Mouse (Mus musculus) NIH3T3 (cell line): ENCODE measurements around the gene Qrfpr.

Experiments used
- DNase-seq: peaks from one replicate; pipeline ENCODE4 v3.0.0-alpha.2; 2012; ENCODE audit warnings: low read depth

Qrfpr gene

GRCm38 (mm10) chr3:36221743-36222682 lies at the start of gene Qrfpr:
Qrfpr (minus strand) TSS chr3:36222313.
- DNase-seq, result no peak

GRCm38 (mm10) chr3:36263873-36264272 lies 41.8 kb upstream of the Qrfpr start:
- no peak for DNase-seq

GRCm38 (mm10) chr3:36263265-36263664 lies 41.2 kb upstream of the Qrfpr start:
- no peak for DNase-seq

GRCm38 (mm10) chr3:36250585-36250984 lies 28.5 kb upstream of the Qrfpr start:
- DNase-seq, result no peak

GRCm38 (mm10) chr3:36248446-36248845 lies 26.3 kb upstream of the Qrfpr start:
- no peak for DNase-seq

- no peak for DNase-seq
Observed at GRCm38 (mm10) chr3:36229941-36230340, 7.8 kb upstream of the Qrfpr start.

GRCm38 (mm10) chr3:36227246-36227645 lies 5.1 kb upstream of the Qrfpr start:
- peak; percentile 44 for DNase-seq

- no peak for DNase-seq
Observed at GRCm38 (mm10) chr3:36223361-36223760, 1.2 kb upstream of the Qrfpr start.

- no peak for DNase-seq
Observed at GRCm38 (mm10) chr3:36212758-36213157, 9.4 kb downstream of the Qrfpr start.

- DNase-seq, result no peak
Observed at GRCm38 (mm10) chr3:36210939-36211338, 11.2 kb downstream of the Qrfpr start.

GRCm38 (mm10) chr3:36209776-36210555 lies 12.1 kb downstream of the Qrfpr start:
- peak; percentile 90 for DNase-seq

- DNase-seq, result no peak
Observed at GRCm38 (mm10) chr3:36207520-36208264, 14.4 kb downstream of the Qrfpr start.

GRCm38 (mm10) chr3:36202932-36203331 lies 19.2 kb downstream of the Qrfpr start:
- DNase-seq, result peak; percentile 50

- DNase-seq, result no peak
Observed at GRCm38 (mm10) chr3:36201098-36201497, 21.0 kb downstream of the Qrfpr start.

- DNase-seq, result no peak
Observed at GRCm38 (mm10) chr3:36189243-36189642, 32.9 kb downstream of the Qrfpr start.

- no peak for DNase-seq
Observed at GRCm38 (mm10) chr3:36186510-36186909, 35.6 kb downstream of the Qrfpr start.

GRCm38 (mm10) chr3:36181519-36181918 lies 40.6 kb downstream of the Qrfpr start:
- DNase-seq, result peak; percentile 84

GRCm38 (mm10) chr3:36173761-36174160 lies 48.4 kb downstream of the Qrfpr start:
- peak; percentile 31 for DNase-seq

GRCm38 (mm10) chr3:36171348-36171747 lies 50.8 kb downstream of the Qrfpr start:
- DNase-seq, result no peak

- DNase-seq, result no peak
Observed at GRCm38 (mm10) chr3:36170670-36171210, 51.4 kb downstream of the Qrfpr start.

GRCm38 (mm10) chr3:36155268-36155667 lies 66.8 kb downstream of the Qrfpr start:
- no peak for DNase-seq
